Mouse (Mus musculus): ENCODE data around the gene Ipo11.

The Ipo11 gene

GRCm38 (mm10) chr13:106904637-106905036 is 32.1 kb downstream of the Ipo11 start:
- DNase-seq, result no peak

DNA sequence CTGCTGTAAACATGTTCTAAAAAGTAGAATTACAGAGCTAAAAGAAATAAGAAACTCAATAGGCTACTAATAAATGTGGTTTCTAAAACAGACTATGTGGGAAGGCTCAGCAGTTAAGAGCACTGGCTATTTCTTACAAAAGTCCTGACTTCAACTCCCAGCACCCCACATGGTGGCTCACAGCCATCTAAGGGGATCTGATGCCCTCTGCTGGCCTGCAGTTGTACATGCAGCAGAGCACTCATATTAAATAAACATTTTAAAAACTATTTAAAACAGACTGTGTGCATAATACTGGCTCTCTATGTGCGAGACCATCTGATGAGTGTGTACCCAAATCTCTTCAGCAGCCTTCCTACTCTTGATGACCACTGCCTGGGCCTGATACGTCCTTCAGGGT is 42.5 kb downstream of the Ipo11 start:
- no peak for DNase-seq

- DNase-seq, result no peak
Observed at GRCm38 (mm10) chr13:106893701-106894100, 43.1 kb downstream of the Ipo11 start.

GRCm38 (mm10) chr13:106893196-106893595 is 43.6 kb downstream of the Ipo11 start:
- DNase-seq, result no peak

DNA sequence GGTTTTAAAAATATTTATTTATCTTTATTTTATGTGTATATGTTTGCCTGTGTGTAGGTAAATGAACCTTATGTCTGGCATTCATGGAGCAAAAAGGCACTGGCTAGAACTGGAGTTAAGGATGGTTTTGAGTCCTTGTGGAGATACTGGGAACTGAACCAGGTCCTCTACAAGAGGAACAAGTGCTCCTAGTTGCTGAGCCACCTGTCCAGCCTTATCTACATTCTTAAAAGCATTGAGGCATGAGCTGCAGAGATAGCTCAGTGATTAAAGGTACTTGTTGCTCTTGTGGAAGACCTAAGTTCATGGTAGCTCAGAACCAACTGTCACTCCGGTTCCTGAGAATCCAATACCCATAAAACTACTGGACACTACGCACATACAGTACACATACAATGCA is 49.4 kb downstream of the Ipo11 start:
- no peak for DNase-seq

DNA sequence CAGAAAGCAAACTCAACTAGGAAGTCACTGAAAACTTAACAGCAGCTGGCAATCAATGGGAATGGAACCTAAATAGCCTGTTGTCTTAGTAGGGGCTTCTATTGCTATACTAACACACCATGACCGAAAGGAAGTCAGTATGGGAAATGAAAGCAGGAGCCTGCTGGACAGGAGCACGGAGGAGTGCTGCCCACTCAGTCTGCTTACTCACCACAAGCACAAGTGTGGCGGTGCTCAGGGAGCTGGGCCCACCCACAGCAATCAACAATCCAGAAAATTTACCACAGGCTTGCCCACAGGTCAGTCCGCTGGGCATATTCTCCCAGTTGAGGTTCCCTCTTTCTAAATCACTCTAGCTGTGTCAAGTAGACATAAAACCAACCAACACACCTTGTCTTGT is 52.5 kb downstream of the Ipo11 start:
- no peak for DNase-seq

DNA sequence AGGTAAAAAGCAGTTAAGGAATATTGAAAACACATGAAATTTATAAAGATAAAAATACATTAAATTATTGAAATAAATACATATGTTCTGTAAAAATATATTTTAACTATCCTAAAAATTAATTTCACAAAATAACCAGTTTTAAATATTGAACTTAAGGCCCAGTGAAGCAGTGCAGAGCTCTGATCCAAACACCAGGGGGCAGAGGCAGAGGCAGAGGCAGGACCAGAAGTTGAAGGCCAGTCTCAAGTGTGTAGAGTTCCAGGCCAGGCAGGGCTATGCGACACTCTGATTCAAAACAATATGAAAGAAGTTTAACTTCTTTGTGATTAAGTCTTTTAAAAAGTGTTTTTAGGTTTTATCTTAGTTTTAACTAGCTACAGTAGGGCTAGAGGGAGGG is 60.5 kb downstream of the Ipo11 start:
- DNase-seq, result no peak

- DNase-seq, result no peak
Observed at GRCm38 (mm10) chr13:106865547-106865946, 71.2 kb downstream of the Ipo11 start.

DNA sequence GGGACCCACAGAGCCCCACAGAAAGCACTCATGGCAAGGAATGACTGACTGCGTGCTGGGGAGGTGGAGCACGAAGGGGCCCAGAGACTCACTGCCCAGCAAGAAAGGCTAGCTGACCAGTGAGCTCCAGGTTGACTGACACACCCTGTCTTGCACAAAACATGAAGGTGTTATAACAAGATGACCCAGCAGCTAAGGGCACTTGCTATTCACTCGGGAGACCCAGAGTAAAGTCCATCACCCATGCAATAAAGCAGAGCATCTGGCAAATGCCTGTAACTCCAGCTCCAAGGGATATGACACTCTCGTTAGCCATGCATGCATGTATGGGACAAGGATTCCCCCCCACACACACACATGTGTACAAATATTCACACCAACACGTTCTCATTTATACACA is 78.0 kb downstream of the Ipo11 start:
- no peak for DNase-seq

DNA sequence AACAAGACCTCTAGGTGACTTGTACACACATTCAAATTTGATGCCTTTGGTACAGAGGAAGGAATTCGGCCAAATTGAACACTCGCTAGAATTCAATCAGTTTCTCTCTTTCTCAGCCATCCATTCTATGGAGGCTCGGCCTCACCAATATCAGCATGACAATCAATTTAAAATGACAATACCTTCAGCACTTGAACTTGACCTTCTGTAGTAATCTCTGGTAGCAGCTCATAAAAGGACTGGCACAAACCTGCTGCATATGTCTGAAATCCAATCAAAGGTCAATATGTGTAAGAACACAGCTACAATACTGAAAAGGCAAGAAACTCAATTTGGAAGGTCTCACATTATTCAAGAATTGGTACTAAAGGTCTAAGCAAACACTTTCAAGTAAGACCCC is 80.2 kb downstream of the Ipo11 start:
- DNase-seq, result no peak

DNA sequence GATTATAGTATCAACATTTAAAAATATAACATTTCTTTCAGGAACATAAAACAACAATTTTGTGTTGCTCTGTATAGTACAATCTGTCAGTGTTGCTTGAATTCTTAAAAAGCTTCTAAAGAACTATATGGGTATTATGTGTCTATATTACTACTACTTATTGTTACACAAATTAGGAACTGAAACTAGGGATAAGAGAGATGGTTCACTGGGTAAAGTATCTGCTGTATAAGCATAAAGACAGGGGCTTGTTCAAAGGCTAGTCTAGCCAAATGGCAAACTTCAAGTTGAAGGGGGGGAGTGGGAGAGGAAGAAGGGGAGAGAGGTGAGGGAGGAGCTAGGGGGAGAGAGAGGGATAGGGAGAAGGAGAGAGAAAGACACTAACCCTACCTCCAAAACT is 89.2 kb downstream of the Ipo11 start:
- DNase-seq, result no peak

DNA sequence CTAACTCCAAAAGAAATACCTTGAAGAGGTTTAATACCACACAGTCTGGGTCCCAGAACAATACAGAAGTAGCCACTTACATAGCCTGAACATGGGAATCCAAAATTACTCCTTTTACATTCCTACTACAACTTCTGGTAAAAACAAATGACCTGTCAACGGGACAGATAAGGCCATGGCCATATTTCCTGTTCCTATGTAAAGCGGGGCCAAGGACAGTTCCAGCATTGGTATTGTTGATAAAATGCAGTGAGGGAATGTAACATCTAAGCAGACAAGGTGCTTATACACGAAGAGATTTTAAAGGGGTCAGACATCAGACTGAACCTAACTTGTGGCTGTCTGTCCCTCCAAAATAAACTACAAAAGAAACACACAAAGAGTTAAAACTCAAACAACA is 91.8 kb downstream of the Ipo11 start:
- DNase-seq, result no peak

GRCm38 (mm10) chr13:106842542-106842941 is 94.2 kb downstream of the Ipo11 start:
- no peak for DNase-seq

DNA sequence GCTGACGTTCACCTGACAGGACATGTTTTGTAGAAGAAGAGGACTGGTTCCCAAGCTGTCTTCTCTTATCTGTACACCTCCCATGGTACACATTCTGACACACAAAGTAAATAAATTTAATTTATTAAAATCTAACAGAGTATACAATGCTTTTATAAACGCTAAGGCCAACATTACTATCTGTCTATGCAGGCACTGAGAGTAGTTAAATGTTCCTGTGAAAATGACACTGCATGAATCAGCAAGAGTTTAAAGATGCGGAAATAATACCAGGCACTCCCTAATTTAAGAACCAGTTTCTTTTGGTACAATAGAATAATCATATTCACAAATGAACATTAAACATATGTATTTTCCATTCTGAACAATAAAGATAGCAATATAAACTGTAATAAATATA is 98.0 kb downstream of the Ipo11 start:
- no peak for DNase-seq

GRCm38 (mm10) chr13:106836527-106836879 is 100.3 kb downstream of the Ipo11 start:
- no peak for DNase-seq

DNA sequence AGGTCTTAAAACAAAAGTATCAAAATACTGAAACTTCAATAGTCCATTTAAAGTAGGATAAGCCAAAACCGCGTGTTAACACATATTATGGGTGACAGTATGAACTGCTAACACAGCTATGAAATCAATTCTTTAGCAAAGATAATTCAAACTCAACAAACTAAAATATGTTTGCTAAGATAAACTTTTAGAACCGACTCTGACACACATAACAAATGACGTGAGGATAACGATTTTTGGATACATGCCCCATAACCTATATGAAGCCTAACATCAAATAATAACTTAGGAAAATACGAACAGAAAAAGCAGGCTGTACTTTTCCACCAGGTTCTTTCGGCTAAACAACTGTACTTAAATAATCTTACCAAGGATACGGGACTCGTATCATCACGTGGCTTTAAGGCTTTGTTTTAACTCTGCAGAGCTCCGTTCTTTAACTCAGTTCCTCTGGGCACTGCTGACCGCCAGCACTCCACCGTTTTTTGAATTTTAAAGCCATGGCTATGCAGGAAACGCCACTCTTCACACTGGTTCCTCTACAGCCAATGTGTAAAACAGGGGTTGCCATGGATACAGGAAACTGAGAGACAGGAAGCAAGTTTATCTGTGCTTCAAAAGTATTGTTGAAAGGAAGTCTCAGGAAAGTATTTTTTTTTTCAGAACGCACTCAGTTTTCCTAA is 100.8 kb downstream of the Ipo11 start:
- DNase-seq, result no peak

GRCm38 (mm10) chr13:106830029-106830428 is 106.7 kb downstream of the Ipo11 start:
- DNase-seq, result no peak

DNA sequence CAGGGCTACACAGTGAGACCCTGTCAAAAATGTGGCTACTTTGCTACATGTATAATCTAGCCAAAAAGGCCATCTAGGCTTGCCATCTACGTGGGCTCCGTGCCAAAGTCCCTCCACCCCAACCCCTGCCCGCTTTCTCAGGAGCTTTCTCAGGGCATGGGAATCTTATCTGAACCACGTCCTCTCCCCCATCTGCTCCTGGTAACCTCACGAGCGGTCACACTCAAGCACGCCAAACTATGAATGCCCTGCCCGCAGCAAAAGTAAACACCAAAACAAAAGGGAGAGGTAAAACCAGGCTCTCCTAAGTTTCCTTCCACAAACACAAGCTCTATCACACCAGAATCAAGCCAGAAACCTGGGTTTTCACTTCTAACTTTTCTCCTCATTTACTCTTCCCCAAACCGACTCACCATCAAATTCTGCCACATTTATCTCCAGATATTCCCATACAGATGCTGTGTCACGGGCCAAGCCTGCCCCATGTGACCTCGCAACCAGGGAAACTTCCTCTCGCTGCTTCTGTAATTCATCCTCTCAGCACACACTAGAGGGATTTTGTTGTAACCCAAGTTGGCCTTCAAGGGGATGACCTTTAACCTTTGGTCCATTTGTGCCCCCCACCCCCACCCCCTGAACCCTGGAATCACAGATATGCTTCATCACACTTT is 107.3 kb downstream of the Ipo11 start:
- DNase-seq, result no peak

DNA sequence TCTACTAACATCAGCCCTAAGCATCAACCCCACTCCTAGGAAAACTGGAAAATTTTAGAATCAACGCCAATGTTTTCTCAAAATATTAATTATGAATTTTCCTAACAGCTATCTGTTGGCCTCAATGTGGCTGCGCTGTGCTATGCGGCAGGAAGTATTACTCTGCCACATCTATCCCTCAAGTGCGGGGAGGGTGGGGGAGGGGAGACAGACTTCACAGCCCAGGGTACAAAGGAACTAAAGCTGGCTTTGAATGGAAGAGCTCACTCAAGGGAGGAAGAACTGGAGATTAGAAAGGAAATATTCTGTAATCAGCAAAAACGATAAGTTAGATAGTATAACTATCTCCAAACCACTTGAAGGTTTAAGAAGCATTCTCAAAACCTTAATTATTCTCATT is 111.1 kb downstream of the Ipo11 start:
- no peak for DNase-seq

- DNase-seq, result no peak
Observed at GRCm38 (mm10) chr13:106823875-106824191, 112.9 kb downstream of the Ipo11 start.

DNA sequence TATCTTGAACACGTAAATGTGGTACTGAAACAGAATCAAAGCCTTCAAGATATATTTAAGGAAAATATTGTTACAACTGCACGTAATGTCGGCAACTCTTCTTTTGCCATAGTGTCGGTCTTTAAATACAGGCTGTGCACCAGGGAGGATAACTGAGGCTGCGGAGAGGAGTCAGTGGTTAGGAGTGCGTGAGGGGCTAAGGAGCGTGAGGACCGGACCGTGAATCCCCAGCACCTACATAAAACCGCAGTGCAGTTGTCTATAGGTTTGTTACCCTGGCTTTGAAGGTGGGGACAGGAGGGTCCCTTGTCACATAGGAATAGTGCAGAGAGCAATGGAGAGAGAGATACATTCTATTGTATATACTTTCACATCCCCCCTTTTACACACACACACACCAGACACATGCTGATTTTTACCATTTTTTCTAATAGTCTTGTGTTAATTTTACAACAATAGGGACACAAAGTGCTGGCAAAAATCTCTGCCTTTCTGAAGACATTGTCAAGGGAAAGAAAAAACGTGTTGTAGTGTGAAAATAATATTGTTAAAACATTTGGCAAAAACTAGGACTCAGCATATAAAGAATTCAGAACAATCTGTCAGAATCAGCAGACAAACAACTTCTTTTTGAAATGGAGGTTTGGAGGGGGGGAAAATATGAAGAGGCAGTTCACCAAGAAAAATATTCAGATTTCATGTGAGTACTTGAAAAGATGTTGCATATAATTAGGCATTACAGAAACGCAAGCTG is 113.5 kb downstream of the Ipo11 start:
- DNase-seq, result no peak

GRCm38 (mm10) chr13:106820149-106820548 is 116.6 kb downstream of the Ipo11 start:
- DNase-seq, result no peak

DNA sequence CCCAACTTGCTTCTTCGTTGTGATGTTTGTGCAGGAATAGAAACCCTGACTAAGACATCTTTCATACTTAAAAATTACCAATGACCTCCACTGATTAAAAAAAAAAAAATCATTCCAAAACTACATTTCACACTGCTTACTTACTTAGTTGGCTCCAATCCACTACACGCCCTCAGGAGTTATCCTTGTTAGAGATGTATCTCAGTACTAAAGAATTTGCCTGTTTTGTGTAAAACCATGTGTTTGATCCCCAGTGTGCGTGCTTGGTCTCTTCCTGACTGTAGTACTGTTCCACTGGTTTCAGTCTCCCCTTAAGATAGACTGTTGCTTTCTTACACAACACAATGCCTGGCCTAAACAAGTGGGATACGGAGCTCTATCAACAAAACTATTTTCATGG is 117.0 kb downstream of the Ipo11 start:
- no peak for DNase-seq

- DNase-seq, result no peak
Observed at GRCm38 (mm10) chr13:106817066-106817465, 119.7 kb downstream of the Ipo11 start.
